In the genomic region with DNA sequence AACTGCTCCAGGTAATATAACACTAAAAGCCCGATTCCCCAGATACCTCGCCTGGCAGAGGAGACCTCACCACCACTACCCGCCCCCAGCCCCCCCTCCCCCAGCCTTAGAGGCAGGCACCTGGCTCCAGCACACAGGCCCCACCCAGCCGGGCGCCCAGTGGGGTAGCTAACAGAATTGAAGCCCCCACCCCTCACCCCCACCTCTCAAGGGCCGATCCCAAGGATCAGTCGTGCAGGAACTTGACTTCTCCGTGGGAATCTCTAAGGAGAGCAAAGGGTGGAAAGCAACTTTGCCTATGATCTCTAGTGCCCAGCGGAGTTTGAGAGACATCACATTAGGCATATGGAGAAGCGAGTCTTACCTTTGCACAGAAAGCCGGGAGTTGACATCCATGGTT, we compare ENCODE assay signal across 10 mouse cellular contexts. TPM values are rescaled to one million over a fixed set of nuclear protein-coding genes. Genes with fewer than 3 reads are reported as not detected.
DNase-seq lines count a peak whose midpoint lies in the region; ATAC-seq lines count a peak whose summit lies in the region.
"Had no signal": no experiment of that assay in that cellular context is flagged by ENCODE, and none has a peak within 500 bp of the region (broad histone marks: within the 10 kb centered on the region; RNA-seq: fewer than 3 reads in every experiment).

No protein-coding gene starts in this region.

- intact Hi-C loops in gastrocnemius, postnatal 36 days (cut with DNase I) = no loop called here

- WGBS in heart, embryonic 16.5 days = 1% methylated on average over 11 of the region's 11 CpGs
- 3% methylated on average over 11 of the region's 11 CpGs for WGBS in embryonic facial prominence, embryonic 11.5 days
- 6% methylated on average over 11 of the region's 11 CpGs for WGBS in hindbrain, embryonic 13.5 days
- WGBS in midbrain, embryonic 11.5 days = 8% methylated on average over 11 of the region's 11 CpGs

- peak overlapping the region; percentile 63 for H3K4me3 ChIP-seq in heart, embryonic 16.5 days (ENCODE audit: low read length)
- peak overlapping the region; percentile 42 for H3K4me3 ChIP-seq in embryonic facial prominence, embryonic 11.5 days (ENCODE audit: low read depth, low read length)
- peak overlapping the region; percentile 48 for H3K4me3 ChIP-seq in hindbrain, embryonic 13.5 days
- H3K4me3 ChIP-seq in midbrain, embryonic 11.5 days (ENCODE audit: low read depth, low read length) = peak overlapping the region; percentile 34
- H3K4me3 ChIP-seq: megakaryocyte, embryonic 14.5 days had no signal

- H3K9me3 ChIP-seq in heart, embryonic 16.5 days (replicated peaks; ENCODE audit: control insufficient read depth, low read length) = no peaks in the 10 kb centered on the region
- no peaks in the 10 kb centered on the region for H3K9me3 ChIP-seq in embryonic facial prominence, embryonic 11.5 days (replicated peaks; ENCODE audit: control insufficient read depth, low read length)
- H3K9me3 ChIP-seq in hindbrain, embryonic 13.5 days = no peaks in the 10 kb centered on the region
- H3K9me3 ChIP-seq in midbrain, embryonic 11.5 days (ENCODE audit: control insufficient read depth, low read length) = no peaks in the 10 kb centered on the region
- H3K9me3 ChIP-seq: megakaryocyte, embryonic 14.5 days had no signal

- no peaks in the 10 kb centered on the region for H3K27me3 ChIP-seq in heart, embryonic 16.5 days (ENCODE audit: control insufficient read depth, insufficient read depth, low read length)
- H3K27me3 ChIP-seq in embryonic facial prominence, embryonic 11.5 days (ENCODE audit: control insufficient read depth, insufficient read depth, low read length) = no peaks in the 10 kb centered on the region; the same call in 1 of the 2 replicates
- H3K27me3 ChIP-seq in hindbrain, embryonic 13.5 days = peaks cover 15% of the 10 kb centered on the region
- H3K27me3 ChIP-seq in midbrain, embryonic 11.5 days (ENCODE audit: control insufficient read depth, insufficient read depth, low read length) = no peaks in the 10 kb centered on the region
- H3K27me3 ChIP-seq: megakaryocyte, embryonic 14.5 days had no signal

- peak; percentile 34 for ATAC-seq in heart, embryonic 16.5 days (replicated peaks; ENCODE audit: extremely low read depth, insufficient read depth, low FRiP score)
- peak; percentile 58 for ATAC-seq in embryonic facial prominence, embryonic 11.5 days (replicated peaks; ENCODE audit: insufficient number of reproducible peaks, low FRiP score, low TSS enrichment, low read depth)
- ATAC-seq in hindbrain, embryonic 13.5 days (ENCODE audit: low FRiP score) = peak; percentile 64
- ATAC-seq in midbrain, embryonic 11.5 days (ENCODE audit: low FRiP score) = peak; percentile 67; the same call in 1 of the 2 replicates

- H3K27ac ChIP-seq in heart, embryonic 16.5 days (ENCODE audit: low read length) = peak overlapping the region; percentile 61
- no peak overlapping the region for H3K27ac ChIP-seq in embryonic facial prominence, embryonic 11.5 days (replicated peaks; ENCODE audit: low read depth, low read length)
- no peak overlapping the region for H3K27ac ChIP-seq in hindbrain, embryonic 13.5 days
- no peak overlapping the region for H3K27ac ChIP-seq in midbrain, embryonic 11.5 days (ENCODE audit: low read depth, low read length)

- H3K9ac ChIP-seq in heart, embryonic 16.5 days (ENCODE audit: low read length) = peak overlapping the region; percentile 74
- H3K9ac ChIP-seq in embryonic facial prominence, embryonic 11.5 days (replicated peaks; ENCODE audit: low read length) = peak overlapping the region; percentile 41
- H3K9ac ChIP-seq in hindbrain, embryonic 13.5 days = peak overlapping the region; percentile 73
- H3K9ac ChIP-seq in midbrain, embryonic 11.5 days (ENCODE audit: low read length) = peak overlapping the region; percentile 46

- no peak for DNase-seq in heart, adult 11 months
- no peak for DNase-seq in embryonic facial prominence, embryonic 11.5 days (ENCODE audit: low spot score)
- DNase-seq in midbrain, embryonic 11.5 days (ENCODE audit: low spot score, missing footprints) = no peak
- DNase-seq in MN1 (ENCODE audit: low spot score) = no peak
- no peak for DNase-seq in adrenal gland, postnatal 14 days
- no peak for DNase-seq in gastrocnemius, postnatal 36 days

- no peaks in the 10 kb centered on the region for H3K36me3 ChIP-seq in heart, embryonic 16.5 days (ENCODE audit: control insufficient read depth, insufficient read depth)
- H3K36me3 ChIP-seq in embryonic facial prominence, embryonic 11.5 days (replicated peaks; ENCODE audit: control insufficient read depth, insufficient read depth, low read depth, low read length) = no peaks in the 10 kb centered on the region
- no peaks in the 10 kb centered on the region for H3K36me3 ChIP-seq in hindbrain, embryonic 13.5 days
- H3K36me3 ChIP-seq in midbrain, embryonic 11.5 days (ENCODE audit: control insufficient read depth, insufficient read depth, low read length) = no peaks in the 10 kb centered on the region
- H3K36me3 ChIP-seq: G1E had no signal

- peak overlapping the region; percentile 79 for H3K4me2 ChIP-seq in heart, embryonic 16.5 days (ENCODE audit: low read depth, low read length)
- peak overlapping the region; percentile 77 for H3K4me2 ChIP-seq in embryonic facial prominence, embryonic 11.5 days (ENCODE audit: low read depth, low read length)
- H3K4me2 ChIP-seq in hindbrain, embryonic 13.5 days = peak overlapping the region; percentile 87
- H3K4me2 ChIP-seq in midbrain, embryonic 11.5 days = peak overlapping the region; percentile 74

- peaks cover 6% of the 10 kb centered on the region for H3K4me1 ChIP-seq in heart, embryonic 16.5 days (ENCODE audit: control insufficient read depth, insufficient read depth, low read length)
- H3K4me1 ChIP-seq in embryonic facial prominence, embryonic 11.5 days (ENCODE audit: control insufficient read depth, insufficient read depth, low read length) = no peaks in the 10 kb centered on the region
- H3K4me1 ChIP-seq in hindbrain, embryonic 13.5 days (replicated peaks) = peaks cover 16% of the 10 kb centered on the region
- H3K4me1 ChIP-seq in midbrain, embryonic 11.5 days (ENCODE audit: control insufficient read depth, insufficient read depth, low read length) = no peaks in the 10 kb centered on the region
- H3K4me1 ChIP-seq: megakaryocyte, embryonic 14.5 days had no signal

RNA-seq across cellular contexts. Expression of a gene that starts 0.4 kb away (rescaled TPM):
- 8.2 and 9.2 TPM in 2 replicates for polyA plus RNA-seq in heart, embryonic 16.5 days (2015; fragmentation: Nextera tagmentation; extraction: Ambion mirVana)
- 0.64 and 1.6 TPM in 2 replicates for polyA plus RNA-seq in embryonic facial prominence, embryonic 11.5 days (2014; fragmentation: Nextera tagmentation; extraction: Ambion mirVana)
- polyA plus RNA-seq in hindbrain, embryonic 13.5 days (2015; fragmentation: Nextera tagmentation; extraction: Ambion mirVana) = 5.3 and 5.6 TPM in 2 replicates
- polyA plus RNA-seq in midbrain, embryonic 11.5 days (2014; fragmentation: Nextera tagmentation; extraction: Ambion mirVana) = 0.98 and 1.0 TPM in 2 replicates
- total RNA-seq in adrenal gland, postnatal 14 days (2021) = 4.5 and 6.5 TPM in 2 replicates
- total RNA-seq in gastrocnemius, postnatal 36 days (2021) = under 1 TPM; 0.13 to 0.67 TPM
- polyA plus RNA-seq: G1E had no signal
